8 mouse cellular contexts compared by ENCODE assay signal in genomic region chr1:73968712-73969511, GRCm38 (mm10).
A peak's percentile ranks its signal among the peaks of the same experiment; 100 is the strongest.
DNase-seq lines count a peak whose midpoint lies in the region; ATAC-seq and TF ChIP-seq lines count a peak whose summit lies in the region.

No protein-coding gene starts in this region.

- peaks cover 28% of the 10 kb centered on the region for H3K4me1 ChIP-seq in lung, embryonic 14.5 days (ENCODE audit: insufficient read depth)
- peaks cover 24% of the 10 kb centered on the region for H3K4me1 ChIP-seq in lung, adult 2 months (ENCODE audit: control insufficient read depth, insufficient read depth, low read length)
- H3K4me1 ChIP-seq in heart, embryonic 11.5 days (ENCODE audit: control insufficient read depth, insufficient read depth, low read length), result peaks cover 66% of the 10 kb centered on the region
- H3K4me1 ChIP-seq in kidney, embryonic 15.5 days, result peaks cover 70% of the 10 kb centered on the region
- H3K4me1 ChIP-seq in midbrain, embryonic 15.5 days, result peaks cover 20% of the 10 kb centered on the region

- H3K4me2 ChIP-seq in lung, embryonic 14.5 days, result no peak overlapping the region; the same call in 1 of the 2 replicates
- H3K4me2 ChIP-seq in heart, embryonic 11.5 days, result peak overlapping the region; percentile 22; the same call in 1 of the 2 replicates
- H3K4me2 ChIP-seq in kidney, embryonic 15.5 days, result no peak overlapping the region
- H3K4me2 ChIP-seq in midbrain, embryonic 15.5 days, result no peak overlapping the region

- H3K27ac ChIP-seq in lung, embryonic 14.5 days (ENCODE audit: low read depth), result peak overlapping the region; percentile 48; the same call in 1 of the 2 replicates
- peak overlapping the region; percentile 70 for H3K27ac ChIP-seq in heart, embryonic 11.5 days (ENCODE audit: low read depth, low read length)
- H3K27ac ChIP-seq in kidney, embryonic 15.5 days, result peak overlapping the region; percentile 42; the same call in 1 of the 2 replicates
- H3K27ac ChIP-seq in midbrain, embryonic 15.5 days, result no peak overlapping the region

- WGBS in lung, embryonic 14.5 days, result 12% methylated on average over 13 of the region's 13 CpGs
- 51% methylated on average over 13 of the region's 13 CpGs for WGBS in lung, adult 2 months
- 16% methylated on average over 13 of the region's 13 CpGs for WGBS in heart, embryonic 11.5 days (ENCODE audit: insufficient replicate concordance)
- 20% methylated on average over 13 of the region's 13 CpGs for WGBS in kidney, embryonic 15.5 days
- 11% methylated on average over 13 of the region's 13 CpGs for WGBS in midbrain, embryonic 15.5 days

- H3K36me3 ChIP-seq in lung, embryonic 14.5 days (ENCODE audit: insufficient read depth), result peaks cover 36% of the 10 kb centered on the region; the same call in 1 of the 2 replicates
- H3K36me3 ChIP-seq in heart, embryonic 11.5 days (ENCODE audit: control insufficient read depth, insufficient read depth, low read length), result no peaks in the 10 kb centered on the region
- peaks cover 31% of the 10 kb centered on the region for H3K36me3 ChIP-seq in kidney, embryonic 15.5 days
- H3K36me3 ChIP-seq in midbrain, embryonic 15.5 days (replicated peaks), result no peaks in the 10 kb centered on the region

- H3K27me3 ChIP-seq in lung, embryonic 14.5 days (ENCODE audit: insufficient read depth, low read length), result no peaks in the 10 kb centered on the region
- no peaks in the 10 kb centered on the region for H3K27me3 ChIP-seq in heart, embryonic 11.5 days (ENCODE audit: control insufficient read depth, insufficient read depth, low read length)
- H3K27me3 ChIP-seq in kidney, embryonic 15.5 days, result no peaks in the 10 kb centered on the region
- H3K27me3 ChIP-seq in midbrain, embryonic 15.5 days (replicated peaks), result no peaks in the 10 kb centered on the region

- TF ChIP-seq POLR2A in lung, adult 2 months (IDR thresholded peaks at IDR 0.05; ENCODE audit: borderline replicate concordance, extremely low read depth, low read depth, low read length), result no peak

- H3K9me3 ChIP-seq in lung, embryonic 14.5 days (ENCODE audit: low read depth, low read length), result no peaks in the 10 kb centered on the region
- H3K9me3 ChIP-seq in heart, embryonic 11.5 days (replicated peaks; ENCODE audit: control insufficient read depth, low read length), result no peaks in the 10 kb centered on the region
- no peaks in the 10 kb centered on the region for H3K9me3 ChIP-seq in kidney, embryonic 15.5 days (replicated peaks)
- no peaks in the 10 kb centered on the region for H3K9me3 ChIP-seq in midbrain, embryonic 15.5 days

- H3K4me3 ChIP-seq in lung, embryonic 14.5 days (ENCODE audit: low read depth, low read length), result no peak overlapping the region
- H3K4me3 ChIP-seq in lung, adult 2 months (replicated peaks; ENCODE audit: extremely low read depth, low read depth, low read length), result no peak overlapping the region
- no peak overlapping the region for H3K4me3 ChIP-seq in heart, embryonic 11.5 days (ENCODE audit: low read depth, low read length)
- H3K4me3 ChIP-seq in kidney, embryonic 15.5 days (replicated peaks), result no peak overlapping the region
- no peak overlapping the region for H3K4me3 ChIP-seq in midbrain, embryonic 15.5 days

- DNase-seq in lung, embryonic 14.5 days, result peak; percentile 77
- DNase-seq in lung, adult 2 months, result no peak
- no peak for DNase-seq in cerebellum, adult 9-11 months
- no peak for DNase-seq in urinary bladder, postnatal 14 days (ENCODE audit: low spot score)
- DNase-seq in spleen, adult 18-20 months, result no peak

- peak; percentile 39; the same call in 1 of the 2 replicates for ATAC-seq in lung, embryonic 14.5 days (ENCODE audit: insufficient read depth)
- ATAC-seq in heart, embryonic 11.5 days (replicated peaks; ENCODE audit: insufficient number of reproducible peaks, low FRiP score, low TSS enrichment), result peak; percentile 16; the same call in 1 of the 2 replicates
- ATAC-seq in kidney, embryonic 15.5 days (replicated peaks; ENCODE audit: low FRiP score), result no peak
- ATAC-seq in midbrain, embryonic 15.5 days (replicated peaks), result peak; percentile 66

- TF ChIP-seq CTCF in lung, embryonic 14.5 days (IDR thresholded peaks at IDR 0.05; ENCODE audit: low read depth), result no peak
- TF ChIP-seq CTCF in lung, adult 2 months (IDR thresholded peaks at IDR 0.05; ENCODE audit: insufficient read depth, low read length), result no peak

- no peak overlapping the region for H3K9ac ChIP-seq in lung, embryonic 14.5 days
- no peak overlapping the region; the same call in none of the 2 replicates for H3K9ac ChIP-seq in heart, embryonic 11.5 days (ENCODE audit: low read depth, low read length)
- no peak overlapping the region for H3K9ac ChIP-seq in kidney, embryonic 15.5 days
- H3K9ac ChIP-seq in midbrain, embryonic 15.5 days, result no peak overlapping the region
